Comparison of ENCODE assay signal across 11 mouse cellular contexts in the genomic region with DNA sequence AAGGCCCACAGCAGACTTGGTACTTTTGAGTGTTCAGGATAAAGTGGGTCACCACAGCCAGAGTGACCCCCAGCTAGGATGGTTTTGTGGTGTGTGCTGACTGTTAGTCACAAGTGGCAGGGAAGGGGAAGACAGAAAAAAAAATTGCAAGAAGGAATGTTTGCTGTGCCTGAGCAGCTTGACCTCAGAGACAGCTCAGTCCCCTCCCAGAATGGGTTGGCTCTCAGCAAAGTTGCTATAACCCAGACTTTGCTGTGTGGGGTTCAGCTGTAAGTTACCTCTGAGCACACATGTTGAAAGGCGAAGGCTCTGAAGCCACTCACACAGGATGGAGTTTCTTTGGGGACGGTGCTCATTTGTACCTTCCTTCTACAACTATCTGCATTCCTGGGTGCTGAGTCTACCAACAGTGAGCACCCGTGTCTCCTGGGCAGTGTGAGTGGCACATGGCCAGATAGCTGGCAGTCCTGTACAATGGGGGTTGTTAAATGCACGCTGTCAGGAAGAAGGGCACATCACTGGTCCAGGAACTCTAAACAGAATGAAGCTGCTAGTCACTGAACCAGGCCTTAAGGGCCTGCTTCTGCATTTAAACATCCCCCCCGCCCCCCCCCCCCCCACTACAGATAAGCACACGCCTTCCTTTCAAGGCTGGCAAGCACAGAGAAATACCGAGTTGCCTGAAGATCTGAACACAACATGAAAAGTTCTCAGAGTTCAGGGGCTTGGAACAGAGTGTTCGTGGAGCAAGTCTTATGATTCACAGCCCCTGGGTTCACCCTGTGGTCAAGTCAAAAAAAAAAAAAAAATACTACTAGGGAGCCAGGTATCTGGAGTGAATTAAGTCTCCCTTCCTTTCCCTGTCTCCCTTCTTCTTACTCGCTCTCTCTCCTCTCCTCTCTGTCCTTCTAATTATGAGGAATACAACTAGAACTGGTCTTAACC. TPM values are rescaled to one million over a fixed set of nuclear protein-coding genes. Genes with fewer than 3 reads are reported as not detected.
A peak's percentile ranks its signal among the peaks of the same experiment; 100 is the strongest.
DNase-seq lines count a peak whose midpoint lies in the region; ATAC-seq and TF ChIP-seq lines count a peak whose summit lies in the region.
"Had no signal": no experiment of that assay in that cellular context is flagged by ENCODE, and none has a peak within 500 bp of the region (broad histone marks: within the 10 kb centered on the region; RNA-seq: fewer than 3 reads in every experiment).

No protein-coding gene starts in this region.

- H3K27me3 ChIP-seq in embryonic facial prominence, embryonic 11.5 days (ENCODE audit: control insufficient read depth, insufficient read depth, low read length), result no peaks in the 10 kb centered on the region
- no peaks in the 10 kb centered on the region for H3K27me3 ChIP-seq in stomach, postnatal 0 days (ENCODE audit: control insufficient read depth, insufficient read depth, low read length)
- H3K27me3 ChIP-seq: midbrain, embryonic 12.5 days had no signal

- H3K9ac ChIP-seq in embryonic facial prominence, embryonic 11.5 days (replicated peaks; ENCODE audit: low read length), result 0 out of 2 replicates have a peak overlapping the region, but pooled peaks have one; percentile 6
- no peak overlapping the region for H3K9ac ChIP-seq in stomach, postnatal 0 days (ENCODE audit: low read length)
- H3K9ac ChIP-seq: midbrain, embryonic 12.5 days had no signal

- no peaks in the 10 kb centered on the region for H3K36me3 ChIP-seq in embryonic facial prominence, embryonic 11.5 days (replicated peaks; ENCODE audit: control insufficient read depth, insufficient read depth, low read depth, low read length)
- no peaks in the 10 kb centered on the region for H3K36me3 ChIP-seq in stomach, postnatal 0 days (ENCODE audit: control insufficient read depth, insufficient read depth, low read length)
- H3K36me3 ChIP-seq: midbrain, embryonic 12.5 days had no signal

- ATAC-seq in embryonic facial prominence, embryonic 11.5 days (replicated peaks; ENCODE audit: insufficient number of reproducible peaks, low FRiP score, low TSS enrichment, low read depth), result no peak
- no peak for ATAC-seq in stomach, postnatal 0 days (ENCODE audit: low FRiP score, low TSS enrichment)

- H3K27ac ChIP-seq in embryonic facial prominence, embryonic 11.5 days (replicated peaks; ENCODE audit: low read depth, low read length), result no peak overlapping the region
- 0 out of 2 replicates have a peak overlapping the region, but pooled peaks have one; percentile 18 for H3K27ac ChIP-seq in stomach, postnatal 0 days (replicated peaks)
- H3K27ac ChIP-seq: midbrain, embryonic 12.5 days had no signal

- H3K9me3 ChIP-seq in embryonic facial prominence, embryonic 11.5 days (replicated peaks; ENCODE audit: control insufficient read depth, low read length), result no peaks in the 10 kb centered on the region
- H3K9me3 ChIP-seq in stomach, postnatal 0 days (ENCODE audit: control insufficient read depth, low read length), result no peaks in the 10 kb centered on the region
- H3K9me3 ChIP-seq: midbrain, embryonic 12.5 days had no signal

- peaks cover 3% of the 10 kb centered on the region; the same call in 1 of the 2 replicates for H3K4me1 ChIP-seq in embryonic facial prominence, embryonic 11.5 days (ENCODE audit: control insufficient read depth, insufficient read depth, low read length)
- peaks cover 7% of the 10 kb centered on the region; the same call in 1 of the 2 replicates for H3K4me1 ChIP-seq in stomach, postnatal 0 days (replicated peaks; ENCODE audit: control insufficient read depth, insufficient read depth)

- no peak for TF ChIP-seq EP300 in stomach, postnatal 0 days (optimal IDR thresholded peaks at IDR 0.05)

- 53% methylated on average over 9 of the region's 9 CpGs for WGBS in embryonic facial prominence, embryonic 11.5 days
- 36% methylated on average over 9 of the region's 9 CpGs for WGBS in stomach, postnatal 0 days

- H3K4me2 ChIP-seq in embryonic facial prominence, embryonic 11.5 days (ENCODE audit: low read depth, low read length), result no peak overlapping the region
- no peak overlapping the region for H3K4me2 ChIP-seq in stomach, postnatal 0 days (replicated peaks; ENCODE audit: low read depth)
- H3K4me2 ChIP-seq: midbrain, embryonic 12.5 days had no signal

- no peak overlapping the region for H3K4me3 ChIP-seq in embryonic facial prominence, embryonic 11.5 days (ENCODE audit: low read depth, low read length)
- H3K4me3 ChIP-seq in stomach, postnatal 0 days (ENCODE audit: low read depth, low read length), result no peak overlapping the region
- H3K4me3 ChIP-seq: midbrain, embryonic 12.5 days had no signal

- intact Hi-C loops in heart, postnatal 10 days (cut with DNase I), result loop anchor here (1.0 to 5.0 kb wide), 5 partner anchors 23 to 183 kb away; partner anchors contain the start of gene Map4k4

- peak; percentile 61 for DNase-seq in urinary bladder, postnatal 14 days (ENCODE audit: low spot score)
- DNase-seq in urinary bladder, postnatal 36 days (ENCODE audit: low spot score in 2 of 2), result no peak
- DNase-seq in embryonic facial prominence, embryonic 11.5 days (ENCODE audit: low spot score), result no peak
- peak; percentile 49 to 65 for DNase-seq in heart, postnatal 10 days
- no peak for DNase-seq in stomach, postnatal 0 days (ENCODE audit: low spot score)
- no peak for DNase-seq in cerebellum, adult 11-12 months
- DNase-seq in embryo, embryonic 10.5 days (ENCODE audit: low spot score), result no peak
- DNase-seq: embryo, embryonic 11 days; right cerebral cortex, adult 18-20 months had no signal

- TF ChIP-seq CTCF in stomach, postnatal 0 days (IDR thresholded peaks at IDR 0.05; ENCODE audit: low read depth), result no peak

RNA-seq across cellular contexts. Expression of gene Rfx8, which starts 38.7 kb away (rescaled TPM):
- 2.0 and 2.1 TPM in 2 replicates for polyA plus RNA-seq in embryonic facial prominence, embryonic 11.5 days (2014; fragmentation: Nextera tagmentation; extraction: Ambion mirVana)
- under 1 TPM; 0.53 to 0.55 TPM for total RNA-seq in heart, postnatal 10 days (2021)
- 0.06 and 0.21 TPM in 2 replicates for polyA plus RNA-seq in stomach, postnatal 0 days (2015; fragmentation: Nextera tagmentation; extraction: Ambion mirVana)

RNA-seq across cellular contexts. Expression of gene Gm3646, which starts 45.6 kb away (rescaled TPM):
- not detected in 2 replicates for polyA plus RNA-seq in embryonic facial prominence, embryonic 11.5 days (2014; fragmentation: Nextera tagmentation; extraction: Ambion mirVana)
- 1 to 10 TPM; 6.9 to 7.5 TPM for total RNA-seq in heart, postnatal 10 days (2021)
- polyA plus RNA-seq in stomach, postnatal 0 days (2015; fragmentation: Nextera tagmentation; extraction: Ambion mirVana), result 1.3 and 1.4 TPM in 2 replicates
- polyA plus RNA-seq: gonadal fat pad, adult 2 months; midbrain, embryonic 12.5 days had no signal

Comparison
In these comparisons a context has a peak if more than half of its experiments do, and no peak if none do; other contexts are left out.
1. DNase-seq: peak in urinary bladder, postnatal 14 days (single experiment) and heart, postnatal 10 days (2 of 2); none in urinary bladder, postnatal 36 days (0 of 2), embryonic facial prominence, embryonic 11.5 days (single experiment), stomach, postnatal 0 days (single experiment), cerebellum, adult 11-12 months (single experiment) and embryo, embryonic 10.5 days (single experiment).